Mouse (Mus musculus): Measurements from ENCODE around the gene Tubgcp2. TPM values are rescaled to one million over a fixed set of nuclear protein-coding genes. Genes with fewer than 3 reads are reported as not detected.

Gene Tubgcp2
- polyA plus RNA-seq (2012; rRNA removed): 47.7 and 68.0 TPM in 2 replicates

GRCm38 (mm10) chr7:140036281-140037170 lies at the start of gene Tubgcp2, which contains the start of gene Zfp511:
Gene Tubgcp2, minus strand, starts transcription at chr7:140036669.
Gene Zfp511, plus strand, starts transcription at chr7:140036391.

DNA sequence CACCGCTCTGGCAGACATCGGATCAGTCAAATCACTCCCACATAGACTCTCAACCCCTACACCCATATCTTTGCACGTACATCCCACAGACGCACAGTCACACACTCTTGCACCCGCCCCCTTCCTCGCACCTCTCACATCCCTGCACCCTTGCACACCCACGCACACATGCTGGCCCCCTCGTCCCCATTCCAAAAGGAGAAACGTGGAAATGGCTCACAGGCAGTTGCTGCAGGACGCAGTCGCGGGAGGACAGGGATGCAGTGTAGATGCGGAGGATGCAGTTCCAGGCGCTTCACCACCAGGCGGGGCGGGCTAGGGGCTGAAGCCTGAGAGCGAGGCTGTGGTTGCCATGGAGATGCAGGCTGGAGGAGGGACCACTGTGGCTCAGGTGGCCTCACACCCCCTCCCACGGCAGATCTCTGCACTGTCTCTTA lies 45.8 kb upstream of the Tubgcp2 start, which contains the start of gene Caly:
TSS of gene Caly (minus strand) at position 307 of the 437 bp plus-strand sequence.

GRCm38 (mm10) chr7:140048361-140049114 lies 12.1 kb upstream of the Tubgcp2 start, which contains the start of gene Msx3:
Gene Msx3, minus strand, starts transcription at chr7:140049089.

DNA sequence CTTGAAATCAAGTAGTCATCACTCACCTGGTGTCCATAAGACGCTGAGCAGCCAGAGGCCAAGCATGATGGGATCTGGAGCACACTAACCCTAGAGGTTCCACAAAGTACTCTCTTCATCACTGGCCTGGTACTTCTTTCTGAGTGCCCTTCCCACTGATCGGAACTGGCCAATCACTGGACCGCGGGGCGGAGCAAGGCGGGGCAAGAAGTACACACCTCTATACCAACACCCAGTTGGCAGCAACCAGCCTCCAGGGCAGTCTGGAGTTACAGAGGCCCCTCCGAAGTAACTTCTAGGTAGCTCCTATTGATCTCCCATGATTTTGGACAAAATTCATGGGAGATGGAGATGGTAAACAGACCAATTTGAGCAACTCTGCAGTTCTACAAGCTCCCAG lies 44.1 kb downstream of the Tubgcp2 start, which contains the start of gene Adam8:
TSS of gene Adam8 (minus strand) at position 157 of the 400 bp plus-strand sequence.

DNA sequence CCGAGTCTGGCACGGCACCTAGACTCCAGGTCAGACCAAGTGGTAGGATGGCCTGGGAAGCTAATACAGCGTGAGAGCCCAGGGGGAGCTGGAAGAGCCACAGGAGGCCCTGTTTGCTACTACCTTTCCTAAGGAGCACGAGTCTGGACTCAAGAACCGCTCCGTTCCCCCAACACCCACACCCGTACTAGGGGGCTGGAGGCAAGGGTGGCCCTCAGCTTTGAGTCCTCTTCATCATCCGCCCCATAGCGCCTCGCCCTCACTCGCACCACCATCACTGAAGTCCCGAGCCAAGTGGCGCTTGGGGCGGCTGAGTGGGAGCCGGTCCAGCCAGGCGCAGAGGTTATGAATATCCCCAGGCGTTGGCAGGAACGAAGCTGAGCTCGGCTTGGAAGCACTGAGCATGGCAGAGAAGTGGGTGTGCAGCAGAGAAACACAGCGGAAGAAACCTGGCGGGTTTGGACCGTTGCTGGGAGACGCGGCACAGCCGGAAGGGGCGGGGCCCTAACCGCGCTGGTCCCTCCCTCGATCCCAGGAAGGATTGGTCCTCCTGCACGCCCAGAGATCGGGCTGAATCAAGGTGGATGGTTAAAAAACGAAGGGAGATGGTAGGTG lies 58.1 kb downstream of the Tubgcp2 start, which contains the start of gene 6430531B16Rik:
TSS of gene 6430531B16Rik (minus strand) at position 478 of the 615 bp plus-strand sequence.

Other genes with a start within 250 kb of the Tubgcp2 start
- 3.7 and 4.0 TPM in 2 replicates for gene Adgra1, start 202.5 kb downstream of the Tubgcp2 start, polyA plus RNA-seq (2012; rRNA removed)
- 1.1 and 1.2 TPM in 2 replicates for gene Kndc1, start 142.0 kb downstream of the Tubgcp2 start, polyA plus RNA-seq (2012; rRNA removed)
- gene Utf1, start 92.9 kb downstream of the Tubgcp2 start, polyA plus RNA-seq (2012; rRNA removed): 0.04 and 0.30 TPM in 2 replicates
- 0.48 and 0.53 TPM in 2 replicates for gene 6430531B16Rik, start 57.9 kb downstream of the Tubgcp2 start, polyA plus RNA-seq (2012; rRNA removed)
- 9.3 and 9.4 TPM in 2 replicates for gene Adam8, start 44.1 kb downstream of the Tubgcp2 start, polyA plus RNA-seq (2012; rRNA removed)
- 51.6 and 53.6 TPM in 2 replicates for gene Zfp511, start 278 bp downstream of the Tubgcp2 start, polyA plus RNA-seq (2012; rRNA removed)
- 10.2 and 11.3 TPM in 2 replicates for gene Msx3, start 12.4 kb upstream of the Tubgcp2 start, polyA plus RNA-seq (2012; rRNA removed)
- 6.7 and 10.7 TPM in 2 replicates for gene Caly, start 45.9 kb upstream of the Tubgcp2 start, polyA plus RNA-seq (2012; rRNA removed)
- gene Prap1, start 56.7 kb upstream of the Tubgcp2 start, polyA plus RNA-seq (2012; rRNA removed): 1.5 TPM in 1 of 2 replicates, not detected in the other
- gene Fuom, start 65.8 kb upstream of the Tubgcp2 start, polyA plus RNA-seq (2012; rRNA removed): 20.8 and 23.8 TPM in 2 replicates
- gene Paox, start 79.1 kb upstream of the Tubgcp2 start, polyA plus RNA-seq (2012; rRNA removed): 8.5 and 9.3 TPM in 2 replicates
- 94.1 and 116 TPM in 2 replicates for gene Echs1, start 79.8 kb upstream of the Tubgcp2 start, polyA plus RNA-seq (2012; rRNA removed)
- gene Mtg1, start 100.9 kb upstream of the Tubgcp2 start, polyA plus RNA-seq (2012; rRNA removed): 31.4 and 49.2 TPM in 2 replicates
- 0.80 and 0.83 TPM in 2 replicates for gene Sprn, start 118.2 kb upstream of the Tubgcp2 start, polyA plus RNA-seq (2012; rRNA removed)
- gene Olfr522, start 128.1 kb upstream of the Tubgcp2 start, polyA plus RNA-seq (2012; rRNA removed): not detected in 2 replicates
- gene Olfr523, start 136.5 kb upstream of the Tubgcp2 start, polyA plus RNA-seq (2012; rRNA removed): not detected in 2 replicates
- not detected in 2 replicates for gene Olfr524, start 169.3 kb upstream of the Tubgcp2 start, polyA plus RNA-seq (2012; rRNA removed)
- gene Cd163l1, start 181.6 kb upstream of the Tubgcp2 start, polyA plus RNA-seq (2012; rRNA removed): 0.04 TPM in 1 of 2 replicates, not detected in the other
- gene 5830411N06Rik, start 210.6 kb upstream of the Tubgcp2 start, polyA plus RNA-seq (2012; rRNA removed): not detected in 2 replicates